Mouse (Mus musculus) CD4-positive helper T cell, adult 2 months (primary cell): ENCODE results near the gene Zc3h12d.
A peak's percentile ranks its signal among the peaks of the same experiment; 100 is the strongest.

Experiments used
- DNase-seq: peaks from one replicate; pipeline ENCODE4 v3.0.0-alpha.2; 2012; ENCODE audit warnings: low read depth, missing footprints, low spot score

Gene Zc3h12d

GRCm38 (mm10) chr10:7870571-7871315, 38.5 kb downstream of the Zc3h12d start:
- DNase-seq, result peak; percentile 59

DNA sequence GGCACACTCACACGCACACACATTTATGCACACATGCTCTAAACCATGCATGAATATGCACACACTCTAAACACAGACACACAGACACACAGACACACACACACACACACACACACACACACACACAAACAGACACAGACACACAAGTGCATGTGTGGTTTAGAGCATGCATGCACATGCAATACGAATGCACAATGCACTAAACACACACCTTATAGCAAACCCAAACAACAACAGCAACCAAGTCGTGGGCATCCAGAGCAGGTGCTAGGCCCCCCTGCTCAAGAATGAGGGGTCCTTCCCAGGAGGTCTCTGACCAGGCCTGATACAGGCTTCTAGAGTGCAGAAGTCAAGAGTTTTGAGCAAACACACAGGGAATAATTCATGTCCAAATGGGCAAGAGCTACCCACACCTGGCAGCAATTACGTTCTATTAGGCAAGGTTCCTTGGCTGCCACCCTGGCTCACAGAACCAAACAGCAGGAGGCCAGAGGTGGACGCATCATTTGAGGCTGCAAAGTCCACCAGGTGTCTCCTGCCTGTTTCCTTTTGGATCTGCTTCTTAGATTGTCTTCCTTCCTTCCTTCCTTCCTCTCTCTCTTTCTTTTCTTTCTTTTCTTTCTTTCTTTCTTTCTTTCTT, 39.2 kb downstream of the Zc3h12d start:
- DNase-seq, result no peak

DNA sequence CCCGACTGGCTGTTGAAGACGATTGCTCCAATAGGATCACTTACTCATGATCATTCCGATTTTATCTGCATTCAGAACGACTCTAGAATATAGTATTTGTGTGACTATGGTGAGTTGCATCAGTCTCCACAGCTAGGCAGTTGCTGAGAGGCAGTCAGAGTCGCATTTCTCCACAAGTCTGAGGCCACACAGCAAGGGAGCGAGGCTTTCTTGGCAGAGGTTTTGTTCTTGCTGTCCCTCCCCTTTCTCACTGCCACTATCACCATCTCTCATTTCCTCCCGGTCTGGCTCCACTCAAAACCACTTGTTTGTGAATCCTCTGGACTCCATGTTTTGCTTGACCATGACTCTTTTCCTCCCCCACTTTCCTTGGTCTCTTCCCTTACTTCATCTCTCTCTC, 41.9 kb downstream of the Zc3h12d start:
- no peak for DNase-seq

DNA sequence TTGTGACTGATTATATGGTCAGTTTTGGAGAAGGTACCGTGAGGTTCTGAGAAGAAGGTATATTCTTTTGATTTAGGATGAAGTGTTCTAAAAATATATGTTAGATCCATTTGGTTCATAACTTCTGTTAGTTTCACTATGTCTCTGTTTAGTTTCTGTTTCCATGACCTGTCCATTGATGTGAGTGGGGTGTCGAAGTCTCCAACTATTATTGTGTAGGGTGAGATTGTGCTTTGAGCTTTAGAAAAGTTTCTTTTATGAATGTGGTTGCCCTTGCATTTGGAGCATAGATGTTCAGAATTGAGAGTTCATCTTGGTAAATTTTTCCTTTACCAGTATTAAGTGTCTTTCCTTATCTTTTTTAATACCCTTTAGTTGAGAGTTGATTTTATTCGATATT, 48.0 kb downstream of the Zc3h12d start:
- peak; percentile 28 for DNase-seq

- DNase-seq, result no peak
Observed at GRCm38 (mm10) chr10:7881971-7882370, 49.7 kb downstream of the Zc3h12d start.

GRCm38 (mm10) chr10:7883524-7883923, 51.3 kb downstream of the Zc3h12d start:
- peak; percentile 71 for DNase-seq

DNA sequence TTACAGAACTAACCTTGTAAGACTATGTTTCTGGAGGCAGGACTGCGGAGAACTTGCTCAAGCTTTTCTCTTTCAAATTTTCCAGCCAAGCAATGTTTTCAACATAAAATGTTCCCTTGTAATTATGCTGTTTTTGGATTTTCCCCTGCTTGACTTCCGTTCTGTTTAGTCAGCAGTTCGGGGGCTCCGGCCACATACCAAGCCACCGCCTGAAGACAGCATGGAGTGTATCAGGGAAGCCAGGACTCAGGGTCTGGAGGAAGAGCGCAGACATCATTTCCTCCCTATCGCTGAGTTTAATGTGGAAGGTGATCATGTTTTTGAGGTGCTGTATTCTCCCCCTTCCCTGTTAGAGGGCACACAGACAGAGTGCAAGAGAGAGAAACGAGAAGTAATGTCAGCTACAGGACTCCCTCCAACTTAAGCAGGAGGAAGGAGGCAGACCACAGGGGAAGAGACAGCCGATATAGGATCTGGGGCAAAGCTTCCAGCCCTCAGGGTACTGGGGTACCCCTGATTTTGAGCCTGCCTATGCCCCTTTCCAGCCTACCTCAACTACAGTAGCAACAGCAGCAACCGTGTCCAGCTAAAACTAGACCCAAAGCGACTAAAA, 56.1 kb downstream of the Zc3h12d start:
- no peak for DNase-seq

- no peak for DNase-seq
Observed at GRCm38 (mm10) chr10:7900719-7901627, 68.7 kb downstream of the Zc3h12d start.

DNA sequence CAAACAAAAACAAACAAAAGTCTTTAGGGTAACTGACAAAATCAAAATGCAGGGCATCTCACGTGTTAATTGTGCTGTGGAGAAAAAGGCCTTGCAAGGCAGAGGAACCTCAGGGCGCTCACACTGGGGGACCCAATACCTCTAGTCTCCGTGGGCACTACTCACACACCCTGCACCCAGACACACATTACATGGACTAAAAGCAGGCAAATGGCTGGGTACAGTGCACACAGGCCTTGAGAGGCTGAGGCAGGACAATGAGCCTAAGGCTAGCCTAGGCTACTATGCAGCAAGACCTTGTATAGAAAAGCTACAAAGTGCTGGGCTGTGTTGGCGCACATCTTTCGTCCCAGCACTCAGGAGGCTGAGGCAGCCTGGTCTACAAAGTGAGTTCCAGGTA, 71.9 kb downstream of the Zc3h12d start:
- no peak for DNase-seq

GRCm38 (mm10) chr10:7907151-7907550, 74.9 kb downstream of the Zc3h12d start:
- peak; percentile 42 for DNase-seq

GRCm38 (mm10) chr10:7911268-7911667, 79.0 kb downstream of the Zc3h12d start:
- DNase-seq, result no peak
